Mouse (Mus musculus) adrenal gland, postnatal 25 days (tissue): ENCODE results near the gene Stk19. TPM values are rescaled to one million over a fixed set of nuclear protein-coding genes. Genes with fewer than 3 reads are reported as not detected.
A peak's percentile ranks its signal among the peaks of the same experiment; 100 is the strongest.

Experiments
- DNase-seq: peaks from one replicate; pipeline ENCODE4 v3.0.0; 2021; ENCODE audit warnings: mixed read lengths
- long read RNA-seq: library from polyadenylated mRNA; stranded (forward); transcript quantifications from one replicate; pipeline ENCODE4 v2.0.0, GENCODE M21; 2021
- total RNA-seq: library from RNA; stranded (reverse); gene quantifications from 2 replicates; pipeline ENCODE4 v1.2.3, GENCODE M21; 2021

Stk19 gene
- total RNA-seq, result 45.1 and 45.5 TPM in 2 replicates
- long read RNA-seq, transcript Stk19-201 (7 exons, 1,120 nt), result major isoform, 12 of 26 reads
- long read RNA-seq, partial matches to known transcripts, result 5 of 26 reads
- long read RNA-seq, other reads (novel, unspliced or antisense), result 8 of 26 reads

GRCm38 (mm10) chr17:34836856-34837221, at the start of gene Stk19, which contains the start of gene Dxo:
Stk19 (minus strand) TSS chr17:34836945.
Dxo (plus strand) TSS chr17:34837019.
- DNase-seq, result peak; percentile 96

- no peak for DNase-seq
Measured at GRCm38 (mm10) chr17:34885615-34886014, 48.9 kb upstream of the Stk19 start.

GRCm38 (mm10) chr17:34884704-34885103, 48.0 kb upstream of the Stk19 start:
- no peak for DNase-seq

GRCm38 (mm10) chr17:34883332-34883731, 46.6 kb upstream of the Stk19 start:
- DNase-seq, result no peak

- DNase-seq, result no peak
Measured at GRCm38 (mm10) chr17:34881683-34882310, 45.1 kb upstream of the Stk19 start, which contains the start of gene Gm20547. Gm20547 (minus strand) TSS chr17:34882042.

- DNase-seq, result no peak
Measured at GRCm38 (mm10) chr17:34881166-34881565, 44.4 kb upstream of the Stk19 start.

- DNase-seq, result no peak
Measured at GRCm38 (mm10) chr17:34879336-34879879, 42.7 kb upstream of the Stk19 start, which contains the start of gene Zbtb12. Zbtb12 (plus strand) TSS chr17:34879483.

- DNase-seq, result no peak
Measured at GRCm38 (mm10) chr17:34874321-34874720, 37.6 kb upstream of the Stk19 start.

- no peak for DNase-seq
Measured at GRCm38 (mm10) chr17:34865981-34866380, 29.2 kb upstream of the Stk19 start.

GRCm38 (mm10) chr17:34862416-34863081, 25.8 kb upstream of the Stk19 start, which contains the start of gene Cfb:
Cfb (minus strand) TSS chr17:34862518.
- no peak for DNase-seq

- no peak for DNase-seq
Measured at GRCm38 (mm10) chr17:34861704-34862415, 25.1 kb upstream of the Stk19 start.

- no peak for DNase-seq
Measured at GRCm38 (mm10) chr17:34860514-34860913, 23.8 kb upstream of the Stk19 start.

- DNase-seq, result no peak
Measured at GRCm38 (mm10) chr17:34858670-34859069, 21.9 kb upstream of the Stk19 start.

GRCm38 (mm10) chr17:34855825-34856224, 19.1 kb upstream of the Stk19 start:
- DNase-seq, result peak; percentile 59

- no peak for DNase-seq
Measured at GRCm38 (mm10) chr17:34854761-34855160, 18.0 kb upstream of the Stk19 start.

GRCm38 (mm10) chr17:34853511-34853910, 16.8 kb upstream of the Stk19 start:
- DNase-seq, result no peak

GRCm38 (mm10) chr17:34850517-34851125, 13.9 kb upstream of the Stk19 start:
- no peak for DNase-seq

GRCm38 (mm10) chr17:34849722-34850516, 13.2 kb upstream of the Stk19 start, which contains the start of the genes Skiv2l and Nelfe:
Skiv2l (minus strand) TSS chr17:34850210.
Nelfe (plus strand) TSS chr17:34850391.
- DNase-seq, result peak; percentile 98

- no peak for DNase-seq
Measured at GRCm38 (mm10) chr17:34847615-34848014, 10.9 kb upstream of the Stk19 start.

GRCm38 (mm10) chr17:34847192-34847591, 10.4 kb upstream of the Stk19 start:
- no peak for DNase-seq

GRCm38 (mm10) chr17:34844884-34845283, 8.1 kb upstream of the Stk19 start:
- no peak for DNase-seq
